Mouse (Mus musculus): ENCODE measurements around the gene Slx4ip. TPM values are rescaled to one million over a fixed set of nuclear protein-coding genes. Genes with fewer than 3 reads are reported as not detected.
"Not testable (repeated sequence)": the region's sequence is repeated elsewhere in the genome, so short reads cannot be mapped to it uniquely, and the experiment has no call there.

Slx4ip gene
- total and polyA plus RNA-seq, 3 experiments, result 1.3 to 2.5 TPM; not detected in 1

GRCm38 (mm10) chr2:136885579-136885978 is 5.4 kb upstream of the Slx4ip start, which contains the start of gene AL731706.2:
AL731706.2 (minus strand) TSS chr2:136885679.
- Histone ChIP-seq H3K27ac (ENCODE audit: control insufficient read depth, low read depth, low read length) (no peak within 1 kb of the TSS), H3K36me3 (ENCODE audit: control insufficient read depth in 1 of 2, insufficient read depth in 2 of 2, low read length in 2 of 2) (peaks cover 7 to 14% of the 10 kb centered on the region in 2 experiments), H3K79me2 (ENCODE audit: control insufficient read depth, insufficient read depth, low read length, poor library complexity) (peaks cover 11% of the 10 kb centered on the region), H3K9ac (ENCODE audit: control insufficient read depth, low read depth, low read length, poor library complexity, severe bottlenecking) (no peak within 1 kb of the TSS), H3K4me1 (ENCODE audit: control insufficient read depth in 1 of 2, insufficient read depth in 2 of 2, low read length in 2 of 2) (peaks cover 2 to 6% of the 10 kb centered on the region in 2 experiments; a peak in 2 of 4 replicates), H3K9me3 (replicated peaks; ENCODE audit: insufficient read depth, low read length) (no peaks in the 10 kb centered on the region), H3K4me3 (ENCODE audit: control insufficient read depth in 1 of 2, insufficient read depth in 1 of 2, low read depth in 2 of 2, low read length in 2 of 2) (no peak within 1 kb of the TSS), H3K27me3 (ENCODE audit: control insufficient read depth in 1 of 2, insufficient read depth in 2 of 2, low read length in 2 of 2) (no peaks in the 10 kb centered on the region)
- no peak for TF ChIP-seq NRF1 (IDR thresholded peaks at IDR 0.05; ENCODE audit: insufficient read depth, low read depth, low read length, poor library complexity, severe bottlenecking)
- no peak for TF ChIP-seq USF1 (IDR thresholded peaks at IDR 0.05; ENCODE audit: low read depth, low read length)
- TF ChIP-seq MYC (IDR thresholded peaks at IDR 0.05; ENCODE audit: low read depth, low read length), result no peak
- TF ChIP-seq GABPA (IDR thresholded peaks at IDR 0.05; ENCODE audit: low read depth, low read length), result no peak
- no peak for TF ChIP-seq ZKSCAN1 (IDR thresholded peaks at IDR 0.05; ENCODE audit: low read depth, low read length)
- TF ChIP-seq CTCF (IDR thresholded peaks at IDR 0.05 in 2 of 3, conservative IDR thresholded peaks at IDR 0.05 in 1 of 3; ENCODE audit: control insufficient read depth in 1 of 3, insufficient read depth in 1 of 3, low read depth in 2 of 3, low read length in 3 of 3, poor library complexity in 1 of 3, severe bottlenecking in 1 of 3), result no peak
- TF ChIP-seq POLR2AphosphoS5 (IDR thresholded peaks at IDR 0.05; ENCODE audit: borderline replicate concordance, low read depth, low read length), result no peak
- no peak for TF ChIP-seq CHD1 (IDR thresholded peaks at IDR 0.05; ENCODE audit: low read depth, low read length)
- TF ChIP-seq HCFC1 (IDR thresholded peaks at IDR 0.05; ENCODE audit: low read depth, low read length), result no peak
- TF ChIP-seq MXI1 (IDR thresholded peaks at IDR 0.05; ENCODE audit: low read depth, low read length), result no peak
- TF ChIP-seq ZMIZ1 (IDR thresholded peaks at IDR 0.05; ENCODE audit: low read depth, low read length), result no peak
- no peak for TF ChIP-seq POLR2AphosphoS2 (IDR thresholded peaks at IDR 0.05; ENCODE audit: low read length)
- no peak for TF ChIP-seq JUND (IDR thresholded peaks at IDR 0.05; ENCODE audit: low read depth, low read length)
- TF ChIP-seq ZNF384 (IDR thresholded peaks at IDR 0.05; ENCODE audit: low read depth, low read length), result no peak
- TF ChIP-seq ELF1 (IDR thresholded peaks at IDR 0.05; ENCODE audit: low read depth, low read length), result no peak
- TF ChIP-seq CHD2 (IDR thresholded peaks at IDR 0.05; ENCODE audit: low read length), result no peak
- TF ChIP-seq MAX (IDR thresholded peaks at IDR 0.05; ENCODE audit: low read length), result no peak
- TF ChIP-seq NELFE (IDR thresholded peaks at IDR 0.05; ENCODE audit: low read depth, low read length), result no peak
- DNase-seq (ENCODE audit: low read depth, low spot score), result no peak

- no peak for DNase-seq (ENCODE audit: low read depth, low spot score)
- peak; percentile 49 for TF ChIP-seq SMC3 (IDR thresholded peaks at IDR 0.05; ENCODE audit: low read depth, low read length)
- peak; percentile 14 for TF ChIP-seq RAD21 (IDR thresholded peaks at IDR 0.05; ENCODE audit: low read depth, low read length)
- TF ChIP-seq CTCF (IDR thresholded peaks at IDR 0.05 in 2 of 3, conservative IDR thresholded peaks at IDR 0.05 in 1 of 3; ENCODE audit: control insufficient read depth in 1 of 3, insufficient read depth in 1 of 3, low read depth in 2 of 3, low read length in 3 of 3, poor library complexity in 1 of 3, severe bottlenecking in 1 of 3), result peak in 2 of 3 experiments; percentile 38 to 46; a peak in 4 of 6 replicates
- TF ChIP-seq ZKSCAN1 (IDR thresholded peaks at IDR 0.05; ENCODE audit: low read depth, low read length), result no peak
- Histone ChIP-seq H3K9me3 (replicated peaks; ENCODE audit: insufficient read depth, low read length) (no peaks in the 10 kb centered on the region), H3K9ac (ENCODE audit: control insufficient read depth, low read depth, low read length, poor library complexity, severe bottlenecking) (no peak overlapping the region), H3K4me1 (ENCODE audit: control insufficient read depth in 1 of 2, insufficient read depth in 2 of 2, low read length in 2 of 2) (peaks cover 2 to 6% of the 10 kb centered on the region in 2 experiments; a peak in 2 of 4 replicates), H3K27me3 (ENCODE audit: control insufficient read depth in 1 of 2, insufficient read depth in 2 of 2, low read length in 2 of 2) (no peaks in the 10 kb centered on the region), H3K79me2 (ENCODE audit: control insufficient read depth, insufficient read depth, low read length, poor library complexity) (peaks cover 13% of the 10 kb centered on the region), H3K27ac (ENCODE audit: control insufficient read depth, low read depth, low read length) (no peak overlapping the region), H3K36me3 (ENCODE audit: control insufficient read depth in 1 of 2, insufficient read depth in 2 of 2, low read length in 2 of 2) (peaks cover 7 to 13% of the 10 kb centered on the region in 2 experiments), H3K4me3 (ENCODE audit: control insufficient read depth in 1 of 2, insufficient read depth in 1 of 2, low read depth in 2 of 2, low read length in 2 of 2) (no peak overlapping the region)
Observed at GRCm38 (mm10) chr2:136886846-136887245, 4.2 kb upstream of the Slx4ip start.

GRCm38 (mm10) chr2:136890716-136891067 is 326 bp upstream of the Slx4ip start:
- H3K36me3 ChIP-seq (ENCODE audit: control insufficient read depth in 1 of 2, insufficient read depth in 2 of 2, low read length in 2 of 2), result peaks cover under 1 to 16% of the 10 kb centered on the region in 2 experiments; a peak in 3 of 4 replicates
- H3K79me2 ChIP-seq (ENCODE audit: control insufficient read depth, insufficient read depth, low read length, poor library complexity), result peaks cover 19% of the 10 kb centered on the region
- H3K27me3 ChIP-seq (ENCODE audit: control insufficient read depth in 1 of 2, insufficient read depth in 2 of 2, low read length in 2 of 2); H3K4me1 ChIP-seq (ENCODE audit: control insufficient read depth in 1 of 2, insufficient read depth in 2 of 2, low read length in 2 of 2); DNase-seq (ENCODE audit: low read depth, low spot score); H3K9me3 ChIP-seq (replicated peaks; ENCODE audit: insufficient read depth, low read length): not testable (repeated sequence)
- peak overlapping the region; percentile 91 to 98 for H3K4me3 ChIP-seq (ENCODE audit: control insufficient read depth in 1 of 2, insufficient read depth in 1 of 2, low read depth in 2 of 2, low read length in 2 of 2)
- H3K27ac ChIP-seq (ENCODE audit: control insufficient read depth, low read depth, low read length), result peak overlapping the region; percentile 86
- H3K9ac ChIP-seq (ENCODE audit: control insufficient read depth, low read depth, low read length, poor library complexity, severe bottlenecking), result peak overlapping the region; percentile 93

Measured in MEL (cell line).